Mouse (Mus musculus) CH12.LX (cell line): ENCODE results near the gene Prrc2c.
"Not testable (repeated sequence)": the region's sequence is repeated elsewhere in the genome, so short reads cannot be mapped to it uniquely, and the experiment has no call there.

Experiments
- CTCF ChIP-seq, 2 experiments: IDR thresholded peaks in 1 of 2; conservative IDR thresholded peaks in 1 of 2; 2 replicates each; pipeline ENCODE4 v1.5.1; 2011 to 2012; ENCODE audit warnings: low read depth in 2 of 2, low read length in 2 of 2, improper control_type of control experiment in 1 of 2, inconsistent platforms in 1 of 2, mild to moderate bottlenecking in 1 of 2, moderate library complexity in 1 of 2
- EP300 ChIP-seq: IDR thresholded peaks from 2 replicates; pipeline ENCODE4 v1.6.1; 2011; ENCODE audit warnings: low read length, improper control_type of control experiment

- not testable (repeated sequence) for TF ChIP-seq EP300; CTCF (conservative IDR thresholded peaks at IDR 0.05 in 1 of 2, IDR thresholded peaks at IDR 0.05 in 1 of 2; ENCODE audit: low read depth in 2 of 2, low read length in 2 of 2)
These were observed 104.9 kb downstream of the Prrc2c start for GRCm38 (mm10) chr1:162635291-162635931.
